Mouse (Mus musculus) limb, embryonic 12.5 days (tissue): ENCODE measurements at regions not wholly inside any gene's neighbourhood (a gene's known extent, or its start where the extent isn't known, plus 50 kb on each side); places are given as distances from the start of the nearest gene placed in this dataset.

Experiments used
- ATAC-seq: fragments of 200-750 bp; cut with Nextera tagmentation; 2 replicates; pipeline ENCODE4 v1.8.0; 2017; ENCODE audit warnings: low read depth, moderate TSS enrichment; ENCODE audit not compliant: insufficient number of reproducible peaks, insufficient read depth, low FRiP score, low TSS enrichment
- H3K27ac ChIP-seq: fragments of 300-500 bp; sonication (generic); 2 replicates; pipeline ENCODE4 v1.5.1; 2016; ENCODE audit warnings: mild to moderate bottlenecking, moderate library complexity
- H3K27me3 ChIP-seq: fragments of 300-500 bp; sonication (generic); 2 replicates; pipeline ENCODE4 v1.6.1; 2016; ENCODE audit warnings: mild to moderate bottlenecking, moderate library complexity
- H3K36me3 ChIP-seq: fragments of 300-500 bp; sonication (generic); 2 replicates; pipeline ENCODE4 v1.6.1; 2016; ENCODE audit warnings: mild to moderate bottlenecking, moderate library complexity
- H3K4me1 ChIP-seq: fragments of 300-500 bp; sonication (generic); replicated peaks from 2 replicates; pipeline ENCODE4 v1.6.1; 2016
- H3K4me2 ChIP-seq: fragments of 300-500 bp; sonication (generic); 2 replicates; pipeline ENCODE4 v1.6.1; 2016; ENCODE audit warnings: mild to moderate bottlenecking, moderate library complexity
- H3K4me3 ChIP-seq: fragments of 300-500 bp; sonication (generic); replicated peaks from 2 replicates; pipeline ENCODE4 v1.5.1; 2016; ENCODE audit warnings: mild to moderate bottlenecking
- H3K9ac ChIP-seq: fragments of 300-500 bp; sonication (generic); replicated peaks from 2 replicates; pipeline ENCODE4 v1.6.1; 2016; ENCODE audit warnings: mild to moderate bottlenecking, moderate library complexity
- H3K9me3 ChIP-seq: fragments of 300-500 bp; sonication (generic); 2 replicates; pipeline ENCODE4 v1.6.1; 2016; ENCODE audit warnings: mild to moderate bottlenecking, moderate library complexity
- WGBS: fragments of 180-500 bp; shearing (Covaris S2); methylation state at CpG from one replicate; pipeline ENCODE4 v1.1.7; 2016; 5-methylcytosine and 5-hydroxymethylcytosine counted together

DNA sequence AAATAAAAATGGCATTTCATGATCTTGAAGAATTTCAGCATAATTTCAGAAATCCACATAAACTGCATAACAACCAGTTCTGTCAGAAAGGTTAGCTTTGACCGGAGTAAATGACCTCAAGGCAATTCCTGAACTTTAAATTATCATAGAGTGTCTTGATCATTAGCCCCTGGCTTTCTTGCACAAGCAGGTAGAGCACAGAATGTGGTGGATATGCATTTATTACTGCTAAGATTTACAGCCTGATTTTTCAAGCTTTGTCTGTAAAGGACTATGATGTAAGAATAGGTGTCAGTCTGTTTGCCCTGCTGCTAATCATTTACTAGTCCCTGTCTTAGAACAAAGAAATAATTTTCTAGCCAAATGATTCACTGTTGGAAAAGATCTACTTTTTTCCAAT lies 347.3 kb downstream of the Ppp1r3a start:
- Histone ChIP-seq H3K4me2 (no peak overlapping the region), H3K27me3 (no peaks in the 10 kb centered on the region), H3K9ac (no peak overlapping the region), H3K27ac (no peak overlapping the region), H3K36me3 (no peaks in the 10 kb centered on the region), H3K9me3 (no peaks in the 10 kb centered on the region), H3K4me1 (no peaks in the 10 kb centered on the region), H3K4me3 (no peak overlapping the region)
- no peak for ATAC-seq
- 73% methylated on average over 1 of the region's 1 CpGs for WGBS

DNA sequence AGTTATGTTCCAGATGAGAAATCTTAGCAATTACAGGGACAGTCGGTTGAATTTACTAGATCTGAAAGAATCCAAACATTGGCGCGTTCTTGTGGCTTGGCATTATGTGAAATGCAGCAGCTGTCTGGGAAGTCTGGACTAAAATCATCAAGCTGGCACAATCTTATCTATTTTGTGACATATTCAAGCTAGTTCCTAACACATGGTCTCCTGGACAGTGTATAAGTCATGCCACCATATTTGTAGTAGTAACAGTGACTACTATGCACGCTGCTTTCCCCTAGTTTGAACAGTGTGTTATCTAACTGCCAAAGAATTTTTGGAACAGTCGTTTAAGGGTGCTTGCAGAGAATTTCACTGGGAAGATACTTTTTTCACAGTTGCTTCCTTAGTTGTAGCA lies 396.8 kb downstream of the Ppp1r3a start:
- no peaks in the 10 kb centered on the region for H3K4me1 ChIP-seq
- no peak overlapping the region for H3K27ac ChIP-seq
- H3K27me3 ChIP-seq, result no peaks in the 10 kb centered on the region
- ATAC-seq, result no peak
- no peaks in the 10 kb centered on the region for H3K36me3 ChIP-seq
- no peaks in the 10 kb centered on the region for H3K9me3 ChIP-seq
- H3K4me2 ChIP-seq, result no peak overlapping the region
- 88% methylated on average over 5 of the region's 5 CpGs for whole genome bisulfite sequencing
- H3K4me3 ChIP-seq, result no peak overlapping the region
- H3K9ac ChIP-seq, result no peak overlapping the region
